Mouse (Mus musculus) ES-Bruce4 (cell line): Measurements from ENCODE around the gene 4930522L14Rik.
"Not testable (repeated sequence)": the region's sequence is repeated elsewhere in the genome, so short reads cannot be mapped to it uniquely, and the experiment has no call there.

Experiments used
- CTCF ChIP-seq: IDR thresholded peaks from one replicate; pipeline ENCODE4 v1.8.1; 2011; ENCODE audit warnings: low read depth, low read length
- EP300 ChIP-seq: IDR thresholded peaks from 2 replicates; pipeline ENCODE4 v1.6.1; 2011; ENCODE audit warnings: low read depth, low read length; ENCODE audit not compliant: insufficient read depth
- POLR2A ChIP-seq: IDR thresholded peaks from one replicate; pipeline ENCODE4 v1.8.1; 2011; ENCODE audit warnings: low read length; ENCODE audit not compliant: insufficient read depth

GRCm38 (mm10) chr5:109799948-109800347 is 48.3 kb upstream of the 4930522L14Rik start:
- TF ChIP-seq POLR2A, CTCF, EP300: not testable (repeated sequence)
